Mouse (Mus musculus): ENCODE measurements around the gene Fyn.

Fyn gene

GRCm38 (mm10) chr10:39583718-39584117 is 215.1 kb downstream of the Fyn start:
- no peak for DNase-seq

GRCm38 (mm10) chr10:39587290-39587925 is 218.8 kb downstream of the Fyn start:
- DNase-seq = no peak

DNA sequence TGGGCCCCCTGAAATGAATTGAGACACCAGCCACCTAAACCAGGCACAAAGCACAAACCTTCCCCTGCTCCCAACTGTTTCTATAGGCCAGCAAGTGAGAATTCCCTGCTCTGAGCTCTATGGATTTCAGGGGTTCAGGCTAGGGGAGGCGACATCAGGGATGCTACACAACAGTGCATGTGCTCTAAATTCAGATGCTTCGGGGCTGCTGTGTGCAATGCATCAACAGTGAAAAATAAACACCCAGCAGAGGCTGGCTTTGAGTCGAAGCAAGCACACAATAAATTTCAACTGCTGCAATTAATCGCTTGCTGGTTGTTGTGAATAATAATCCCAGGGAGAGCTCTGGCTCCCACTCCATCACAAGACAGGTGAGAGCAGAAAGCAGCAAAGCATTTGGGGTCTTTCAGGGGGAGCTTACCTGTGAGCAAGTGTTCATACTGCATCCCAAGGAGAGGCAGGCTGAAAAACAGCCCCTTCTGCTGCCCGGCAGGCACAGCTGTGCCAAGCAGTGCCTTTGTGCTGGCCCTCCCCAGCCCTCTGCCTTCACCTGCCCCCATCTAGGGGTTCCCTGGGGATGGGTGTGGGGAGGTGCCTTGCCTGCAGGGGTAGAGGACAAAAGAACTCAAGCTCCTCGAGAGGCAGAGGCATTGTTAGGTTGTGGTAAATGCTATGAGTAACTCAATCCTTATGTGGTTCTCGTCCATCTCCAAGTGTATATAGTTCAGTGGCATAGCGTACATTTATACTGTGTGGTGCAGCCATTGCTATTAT is 219.5 kb downstream of the Fyn start:
- DNase-seq = no peak

GRCm38 (mm10) chr10:39589765-39590546 is 221.3 kb downstream of the Fyn start:
- no peak for DNase-seq

DNA sequence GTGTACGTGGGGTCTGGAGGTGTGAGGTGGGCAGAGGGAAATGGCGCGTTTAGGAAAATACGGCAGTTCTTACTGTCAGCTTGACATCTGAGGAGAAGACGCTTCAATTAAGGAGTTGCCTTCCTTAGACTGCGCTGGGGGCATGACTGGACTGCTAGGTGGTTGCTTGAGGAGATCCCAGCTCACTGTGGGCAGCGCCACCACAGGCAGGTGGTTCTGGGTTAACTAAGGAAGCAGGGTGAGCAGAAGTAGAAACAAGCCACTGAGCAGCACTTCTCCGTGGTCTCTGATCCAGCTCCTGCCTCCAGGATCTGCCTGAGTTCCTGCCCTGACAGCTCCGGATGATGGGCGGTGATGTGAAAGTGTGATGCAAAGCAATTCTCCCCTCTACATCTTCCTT is 222.0 kb downstream of the Fyn start:
- DNase-seq = no peak

DNA sequence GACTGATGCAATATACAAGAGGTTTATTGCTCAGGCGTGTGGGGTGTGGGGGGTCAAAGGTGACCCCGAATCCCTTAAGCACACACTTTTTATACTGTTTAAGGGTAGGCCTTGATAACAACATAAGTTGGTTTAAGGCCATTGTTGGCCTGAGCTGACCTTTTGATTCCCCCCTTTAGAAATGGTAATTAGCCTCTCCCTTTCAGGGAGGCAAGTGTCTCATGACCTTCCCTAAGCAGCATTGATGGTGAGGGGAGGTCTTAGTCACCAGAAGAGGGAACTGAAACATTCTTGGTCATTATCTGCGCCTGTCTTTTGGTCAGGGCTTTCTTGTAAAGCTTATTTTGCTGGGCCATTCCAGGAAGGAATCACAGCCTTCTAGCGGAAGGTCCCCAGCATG is 223.8 kb downstream of the Fyn start:
- no peak for DNase-seq

DNA sequence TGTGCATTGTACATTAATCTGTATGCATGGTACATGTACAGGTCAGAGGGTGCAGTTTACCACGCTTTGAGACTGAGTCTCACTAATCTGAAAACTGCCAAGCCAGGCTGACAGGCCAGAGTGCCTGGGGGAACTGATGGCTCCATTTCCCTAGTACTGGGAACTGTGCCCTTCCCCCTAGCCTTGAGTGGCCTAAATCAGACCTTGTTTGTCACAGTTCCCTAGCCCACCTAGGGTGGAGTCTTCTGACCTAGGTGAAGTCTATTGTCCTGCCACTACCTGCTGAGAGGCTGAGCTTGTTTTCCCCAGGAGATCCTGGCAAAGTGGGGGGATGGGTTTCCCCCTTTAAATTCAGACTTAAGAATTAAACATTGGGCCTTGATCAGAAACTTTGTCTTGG is 226.1 kb downstream of the Fyn start:
- no peak for DNase-seq

DNA sequence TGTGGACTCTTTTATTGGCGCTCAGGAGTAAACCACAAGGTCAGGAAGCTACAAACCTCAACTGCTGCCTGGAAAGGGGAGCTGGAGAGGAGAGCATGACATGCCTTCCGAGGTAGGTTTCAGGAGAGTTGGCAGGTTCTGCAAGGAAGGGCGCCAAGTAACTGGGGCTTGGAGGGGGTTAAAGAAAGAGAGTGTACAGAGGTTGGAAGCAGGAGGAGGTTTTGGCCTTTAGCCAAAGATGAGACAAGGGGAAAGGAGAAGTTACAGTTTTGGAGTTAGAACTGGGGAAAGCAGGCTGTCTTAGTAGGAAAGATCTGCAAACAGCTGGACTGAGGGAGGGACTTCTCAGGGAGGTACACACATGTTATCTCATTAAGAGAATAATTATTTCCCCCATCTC is 227.2 kb downstream of the Fyn start:
- DNase-seq = no peak

DNA sequence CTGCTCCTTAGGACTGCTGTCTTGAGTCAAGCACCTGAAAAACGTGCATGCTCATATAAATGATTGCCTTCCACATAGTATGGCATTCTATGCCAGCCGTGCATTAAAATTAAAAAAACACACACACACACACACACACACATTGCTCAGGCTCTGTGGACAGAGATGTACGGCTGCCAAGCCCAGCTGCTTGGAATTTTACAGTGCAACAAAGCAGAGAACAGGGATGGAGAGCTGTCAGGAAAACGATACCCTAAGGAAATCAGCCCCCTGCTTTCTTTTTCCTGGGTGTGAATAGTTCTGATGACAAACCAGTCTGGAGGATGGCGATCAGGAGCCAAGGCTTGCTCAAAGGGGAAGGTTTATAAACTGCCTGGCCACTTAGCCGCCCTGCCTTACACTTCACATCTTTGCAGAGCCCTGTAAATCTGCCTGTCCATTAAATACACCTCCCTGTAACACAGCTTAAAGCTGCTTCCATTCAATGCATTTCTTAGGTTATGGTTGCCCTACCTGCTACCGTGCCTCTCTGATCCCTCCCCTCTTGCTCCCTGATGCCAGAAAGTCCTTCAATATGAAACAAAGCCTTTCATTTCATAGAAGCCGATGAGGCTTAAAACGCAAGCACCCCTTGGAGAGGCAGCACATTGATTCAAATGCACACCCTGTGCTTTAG is 228.6 kb downstream of the Fyn start:
- DNase-seq = no peak

DNA sequence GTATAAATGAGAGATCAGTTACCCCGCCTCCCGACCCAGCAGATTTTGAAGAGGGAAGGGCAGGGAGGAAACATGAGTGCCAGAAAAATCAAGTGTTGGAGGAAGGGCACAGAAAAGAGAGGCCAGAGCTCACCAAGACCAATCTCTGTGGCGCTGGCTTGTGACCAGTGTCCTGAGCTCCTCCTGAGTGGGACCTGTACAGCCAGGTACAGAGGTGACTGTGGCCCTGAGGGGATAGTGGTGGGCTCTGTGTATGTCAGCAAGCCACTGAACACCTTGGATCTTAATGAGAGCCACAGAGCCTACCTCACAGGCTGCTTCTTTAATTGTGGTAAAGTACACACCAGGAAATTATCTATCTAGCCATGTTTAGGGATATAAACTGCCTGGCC is 229.1 kb downstream of the Fyn start:
- DNase-seq = no peak

- DNase-seq = no peak
These were observed 230.9 kb downstream of the Fyn start for GRCm38 (mm10) chr10:39599601-39600000.

DNA sequence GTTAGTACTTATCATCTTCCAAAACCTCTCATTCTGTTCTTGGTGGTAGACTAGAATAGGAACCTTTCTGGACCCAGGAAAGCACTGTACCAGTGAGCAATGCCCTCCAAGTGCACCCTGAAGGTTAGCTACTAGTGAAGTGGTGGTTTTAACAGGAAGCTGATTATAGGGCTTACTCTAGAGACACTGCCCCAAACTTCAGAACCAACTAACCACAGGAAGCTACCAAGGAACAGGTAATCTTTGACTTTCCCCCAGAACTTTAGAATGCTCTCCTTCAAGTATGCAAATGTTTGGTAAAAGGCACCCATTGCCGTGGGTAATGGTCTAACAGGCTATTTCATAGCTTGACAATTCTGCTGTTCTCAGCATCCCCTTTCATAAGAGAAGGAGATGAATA is 231.5 kb downstream of the Fyn start:
- no peak for DNase-seq

DNA sequence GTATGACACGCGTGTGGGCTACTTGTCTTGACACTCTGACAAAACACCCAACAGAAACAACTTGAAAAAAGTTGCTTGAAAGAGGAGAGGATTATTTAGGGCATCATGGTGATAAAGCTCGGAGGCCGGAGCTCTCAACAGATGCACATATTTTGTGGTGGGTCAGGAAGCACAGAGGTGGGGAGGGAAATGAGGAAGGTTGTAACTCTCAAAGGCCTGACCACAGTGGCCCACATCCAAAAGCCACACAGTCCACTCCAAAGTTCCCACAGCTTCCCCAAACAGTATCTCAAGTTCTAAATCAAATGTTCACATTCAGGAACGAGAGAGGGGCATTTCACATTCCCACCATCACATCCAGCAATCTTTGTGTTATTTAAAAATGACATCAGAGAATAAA is 232.4 kb downstream of the Fyn start:
- DNase-seq = no peak

DNA sequence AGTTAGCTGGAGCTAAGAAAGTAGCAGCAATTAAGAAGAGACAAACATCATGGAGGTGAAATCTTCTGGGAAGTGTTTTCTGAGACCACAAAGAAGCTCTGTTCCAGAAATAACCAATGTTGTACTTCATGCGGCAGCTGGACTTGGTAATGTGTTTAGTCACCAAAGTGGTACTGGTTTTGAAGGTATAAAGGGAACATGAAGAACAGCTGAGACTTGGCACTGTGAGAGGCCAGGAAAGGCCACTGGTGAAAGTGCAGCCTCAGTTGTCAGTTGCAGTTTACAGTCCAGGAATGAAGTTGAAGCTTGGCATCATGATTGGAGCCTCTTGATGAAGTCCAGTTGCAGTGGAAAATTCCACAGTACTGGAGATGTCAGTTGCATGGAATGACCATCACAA is 237.8 kb downstream of the Fyn start:
- DNase-seq = no peak

DNA sequence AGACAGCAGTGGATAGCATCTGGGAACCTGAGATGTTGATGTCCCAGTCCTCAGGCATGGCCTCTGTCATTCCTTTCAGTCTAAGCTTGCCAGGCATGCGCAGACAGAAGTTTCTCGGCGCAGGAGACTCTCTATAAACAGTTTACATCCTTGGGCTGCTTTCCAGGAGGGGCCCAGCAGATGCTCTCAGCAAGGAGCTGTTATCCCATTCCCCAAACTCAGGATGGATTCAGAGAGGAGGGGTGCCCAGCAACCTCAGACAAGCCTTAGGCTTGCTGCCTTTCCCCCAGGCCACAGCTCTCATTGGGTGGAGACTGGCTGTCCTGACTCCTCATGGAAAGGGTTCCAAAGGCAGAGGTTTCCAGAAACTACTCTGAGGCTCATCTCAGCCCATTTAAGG is 242.6 kb downstream of the Fyn start:
- DNase-seq = no peak

GRCm38 (mm10) chr10:39612131-39612530 is 243.5 kb downstream of the Fyn start:
- DNase-seq = no peak

GRCm38 (mm10) chr10:39612633-39612988 is 244.0 kb downstream of the Fyn start, which contains the start of gene Traf3ip2:
Gene Traf3ip2, plus strand, starts transcription at chr10:39612934.
- DNase-seq = no peak

GRCm38 (mm10) chr10:39612989-39613831 is 244.6 kb downstream of the Fyn start:
- peak; percentile 75 to 79 for DNase-seq

- no peak for DNase-seq
These were observed 245.3 kb downstream of the Fyn start for GRCm38 (mm10) chr10:39613973-39614372.

DNA sequence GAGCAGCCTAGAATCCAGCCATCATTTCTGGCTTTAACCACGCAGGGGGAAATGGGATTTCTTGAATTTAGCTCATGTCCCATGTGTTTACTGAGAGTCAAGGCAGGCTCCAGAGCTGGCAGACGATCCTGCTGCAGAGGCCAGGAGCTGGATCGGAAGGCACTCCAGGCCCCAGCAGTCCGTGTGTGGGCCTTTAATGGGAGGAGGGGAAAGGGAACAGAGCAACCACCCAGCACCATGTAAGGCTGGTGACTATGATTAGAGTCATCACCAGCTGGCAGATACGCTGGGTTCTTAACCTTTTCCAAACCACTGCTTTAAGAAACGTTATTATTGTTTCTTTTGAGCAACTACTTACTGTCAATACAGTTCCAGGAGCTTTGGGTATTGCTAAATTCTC is 246.0 kb downstream of the Fyn start:
- DNase-seq = no peak
